Mouse (Mus musculus) MEL (cell line): ENCODE results near the gene Chd1l. TPM values are rescaled to one million over a fixed set of nuclear protein-coding genes. Genes with fewer than 3 reads are reported as not detected.

Source experiments
- DNase-seq: peaks from one replicate; pipeline ENCODE4 v3.0.0; 2011; ENCODE audit warnings: low read depth, low spot score
- H3K27ac ChIP-seq: 2 replicates; pipeline ENCODE4 v1.5.1; 2012; ENCODE audit warnings: low read depth, mild to moderate bottlenecking, control low read depth, low read length, moderate library complexity; ENCODE audit not compliant: control insufficient read depth
- H3K27me3 ChIP-seq, 2 experiments: fragments of 150-350 bp in 1 of 2; sonication (generic) in 1 of 2; 2 replicates each; pipeline ENCODE4 v1.6.1; 2012; ENCODE audit warnings: low read length in 2 of 2, mild to moderate bottlenecking in 2 of 2, improper control_type of control experiment in 1 of 2, moderate library complexity in 1 of 2; ENCODE audit not compliant: insufficient read depth in 2 of 2, control insufficient read depth in 1 of 2
- H3K36me3 ChIP-seq, 2 experiments: 2 replicates each; pipeline ENCODE4 v1.6.1; 2012 to 2014; ENCODE audit warnings: low read length in 2 of 2, improper control_type of control experiment in 1 of 2, inconsistent platforms in 1 of 2, mild to moderate bottlenecking in 1 of 2; ENCODE audit not compliant: insufficient read depth in 2 of 2, control insufficient read depth in 1 of 2
- H3K4me1 ChIP-seq, 2 experiments: fragments of 150-350 bp in 1 of 2; sonication (generic) in 1 of 2; 2 replicates each; pipeline ENCODE4 v1.6.1; 2012; ENCODE audit warnings: low read length in 2 of 2, improper control_type of control experiment in 1 of 2, mild to moderate bottlenecking in 1 of 2; ENCODE audit not compliant: insufficient read depth in 2 of 2, control insufficient read depth in 1 of 2
- H3K4me3 ChIP-seq, 2 experiments: fragments of 150-350 bp in 1 of 2; sonication (generic) in 1 of 2; 2 replicates each; pipeline ENCODE4 v1.5.1; 2012; ENCODE audit warnings: low read depth in 2 of 2, low read length in 2 of 2, mild to moderate bottlenecking in 2 of 2, moderate library complexity in 2 of 2, control low read depth in 1 of 2, improper control_type of control experiment in 1 of 2; ENCODE audit not compliant: control insufficient read depth in 1 of 2, insufficient read depth in 1 of 2
- H3K79me2 ChIP-seq: 2 replicates; pipeline ENCODE4 v1.6.1; 2012; ENCODE audit warnings: mild to moderate bottlenecking, low read length, moderate library complexity; ENCODE audit not compliant: control insufficient read depth, poor library complexity, insufficient read depth
- H3K9ac ChIP-seq: 2 replicates; pipeline ENCODE4 v1.6.1; 2012; ENCODE audit warnings: low read depth, mild to moderate bottlenecking, control low read depth, low read length, moderate library complexity; ENCODE audit not compliant: control insufficient read depth, poor library complexity, severe bottlenecking
- H3K9me3 ChIP-seq: fragments of 150-350 bp; sonication (generic); replicated peaks from 2 replicates; pipeline ENCODE4 v1.6.1; 2012; ENCODE audit warnings: mild to moderate bottlenecking, low read length, improper control_type of control experiment, moderate library complexity; ENCODE audit not compliant: insufficient read depth
- BHLHE40 ChIP-seq: IDR thresholded peaks from 2 replicates; pipeline ENCODE4 v1.6.1; 2012; ENCODE audit warnings: low read depth, mild to moderate bottlenecking, inconsistent platforms, low read length, improper control_type of control experiment, borderline replicate concordance
- CHD1 ChIP-seq: IDR thresholded peaks from 2 replicates; pipeline ENCODE4 v1.6.1; 2012; ENCODE audit warnings: low read depth, mild to moderate bottlenecking, inconsistent platforms, low read length, improper control_type of control experiment
- GABPA ChIP-seq: IDR thresholded peaks from 2 replicates; pipeline ENCODE4 v1.6.1; 2012; ENCODE audit warnings: low read depth, mild to moderate bottlenecking, inconsistent platforms, low read length, improper control_type of control experiment, moderate library complexity
- JUND ChIP-seq: IDR thresholded peaks from 2 replicates; pipeline ENCODE4 v1.6.1; 2011; ENCODE audit warnings: low read depth, mild to moderate bottlenecking, improper control_type of control experiment, low read length
- KAT2A ChIP-seq: conservative IDR thresholded peaks from 2 replicates; pipeline ENCODE4 v1.6.1; 2012; ENCODE audit warnings: low read depth, low read length, improper control_type of control experiment, inconsistent platforms
- MAFK ChIP-seq: IDR thresholded peaks from 2 replicates; pipeline ENCODE4 v1.6.1; 2011; ENCODE audit warnings: low read depth, mild to moderate bottlenecking, low read length, improper control_type of control experiment, borderline replicate concordance
- MAZ ChIP-seq: IDR thresholded peaks from 2 replicates; pipeline ENCODE4 v1.6.1; 2012; ENCODE audit warnings: low read depth, mild to moderate bottlenecking, inconsistent platforms, low read length, improper control_type of control experiment
- MEF2A ChIP-seq: IDR thresholded peaks from 2 replicates; pipeline ENCODE4 v1.6.1; 2014; ENCODE audit warnings: low read depth, mild to moderate bottlenecking, inconsistent platforms, low read length, improper control_type of control experiment; ENCODE audit not compliant: poor library complexity, insufficient replicate concordance, severe bottlenecking; ENCODE audit errors: extremely low read depth
- MYB ChIP-seq: IDR thresholded peaks from 2 replicates; pipeline ENCODE4 v1.6.1; 2011; ENCODE audit warnings: mild to moderate bottlenecking, low read depth, low read length, improper control_type of control experiment
- NRF1 ChIP-seq: IDR thresholded peaks from 2 replicates; pipeline ENCODE4 v1.6.1; 2014; ENCODE audit warnings: low read depth, mild to moderate bottlenecking, inconsistent platforms, low read length, improper control_type of control experiment, moderate library complexity; ENCODE audit not compliant: poor library complexity, insufficient read depth, severe bottlenecking
- TCF12 ChIP-seq: IDR thresholded peaks from 2 replicates; pipeline ENCODE4 v1.6.1; 2014; ENCODE audit warnings: low read depth, mild to moderate bottlenecking, inconsistent platforms, low read length, improper control_type of control experiment, moderate library complexity
- polyA plus RNA-seq, 2 experiments: library from polyadenylated mRNA; stranded (reverse) in 1 of 2; unstranded in 1 of 2; fragments of >175 nt in 1 of 2; fragments of >200 nt in 1 of 2; gene quantifications; 2 replicates each; pipeline versions ENCODE4 v1.2.1 to v1.2.4; 2012; ENCODE audit warnings: low replicate concordance in 2 of 2, low read depth in 1 of 2; ENCODE audit not compliant: insufficient read length in 2 of 2, insufficient read depth in 1 of 2, missing spikeins in 1 of 2
- total RNA-seq: library from RNA; depleted of rRNA; stranded (reverse); fragments of 300-350 nt; gene quantifications from 2 replicates; pipeline ENCODE4 v1.2.3, GENCODE M21; 2012

Gene Chd1l
- total and polyA plus RNA-seq, 3 experiments: 59.1 to 70.5 TPM; not detected in 1

- peaks cover under 1 to 26% of the 10 kb centered on the region in 2 experiments; a peak in 3 of 4 replicates for H3K36me3 ChIP-seq
- H3K9ac ChIP-seq: no peak overlapping the region
- H3K4me3 ChIP-seq: no peak overlapping the region
- H3K27ac ChIP-seq: no peak overlapping the region
- no peaks in the 10 kb centered on the region for H3K9me3 ChIP-seq
- DNase-seq: no peak
- no peak for TF ChIP-seq GABPA
- TF ChIP-seq, all 39 proteins: peak for 0
- H3K79me2 ChIP-seq: no peaks in the 10 kb centered on the region
- peaks cover 3 to 4% of the 10 kb centered on the region in 2 experiments; a peak in 1 of 4 replicates for H3K4me1 ChIP-seq
- no peaks in the 10 kb centered on the region for H3K27me3 ChIP-seq
Measured at GRCm38 (mm10) chr3:97595066-97595465, 14.9 kb downstream of the Chd1l start.

- H3K4me3 ChIP-seq: no peak overlapping the region
- no peaks in the 10 kb centered on the region for H3K27me3 ChIP-seq
- H3K27ac ChIP-seq: no peak overlapping the region
- H3K36me3 ChIP-seq: peaks cover 0 to 24% of the 10 kb centered on the region in 2 experiments; a peak in 2 of 4 replicates
- H3K79me2 ChIP-seq: no peaks in the 10 kb centered on the region
- H3K4me1 ChIP-seq: no peaks in the 10 kb centered on the region
- DNase-seq: no peak
- no peak overlapping the region for H3K9ac ChIP-seq
- H3K9me3 ChIP-seq: no peaks in the 10 kb centered on the region
- TF ChIP-seq TCF12 (no peak), KAT2A (no peak), MEF2A (no peak)
Measured at GRCm38 (mm10) chr3:97594140-97594539, 15.9 kb downstream of the Chd1l start.

- Histone ChIP-seq H3K4me1 (no peaks in the 10 kb centered on the region), H3K36me3 (peaks cover 0 to 19% of the 10 kb centered on the region in 2 experiments; a peak in 2 of 4 replicates), H3K27ac (no peak overlapping the region), H3K4me3 (no peak overlapping the region), H3K79me2 (no peaks in the 10 kb centered on the region), H3K27me3 (no peaks in the 10 kb centered on the region), H3K9ac (no peak overlapping the region), H3K9me3 (no peaks in the 10 kb centered on the region)
- TF ChIP-seq BHLHE40 (no peak), MAZ (no peak)
- no peak for DNase-seq
Measured at GRCm38 (mm10) chr3:97593089-97593488, 16.9 kb downstream of the Chd1l start.

GRCm38 (mm10) chr3:97590699-97591098 is 19.3 kb downstream of the Chd1l start:
- Histone ChIP-seq H3K27ac (no peak overlapping the region), H3K9me3 (no peaks in the 10 kb centered on the region), H3K4me3 (no peak overlapping the region), H3K36me3 (peaks cover 0 to 13% of the 10 kb centered on the region in 2 experiments; a peak in 2 of 4 replicates), H3K79me2 (no peaks in the 10 kb centered on the region), H3K9ac (no peak overlapping the region), H3K27me3 (no peaks in the 10 kb centered on the region), H3K4me1 (no peaks in the 10 kb centered on the region)
- DNase-seq: no peak
- TF ChIP-seq TCF12 (no peak), MAFK (no peak), NRF1 (no peak), CHD1 (no peak), MAZ (no peak), JUND (no peak), GABPA (no peak), MYB (no peak)
